Mouse (Mus musculus) frontal cortex, adult 2 months (tissue): ENCODE results near the gene Olfr235. TPM values are rescaled to one million over a fixed set of nuclear protein-coding genes. Genes with fewer than 3 reads are reported as not detected.
"Not testable (repeated sequence)": the region's sequence is repeated elsewhere in the genome, so short reads cannot be mapped to it uniquely, and the experiment has no call there.

Source experiments
- DNase-seq, 2 experiments: peaks; one replicate each; pipeline ENCODE4 v3.0.0; 2022; ENCODE audit warnings: low spot score in 1 of 2; ENCODE audit errors: extremely low spot score in 1 of 2
- polyA plus RNA-seq: library from polyadenylated mRNA; depleted of rRNA; stranded (reverse); fragments of >200 nt; gene quantifications from 2 replicates; pipeline ENCODE4 v1.2.3, GENCODE M21; 2012; rRNA removed

Gene Olfr235
- not detected in 2 replicates for polyA plus RNA-seq

- DNase-seq, result no peak
Measured at GRCm38 (mm10) chr19:12260732-12261131, at the start of gene Olfr235. Gene Olfr235 (plus strand): TSS chr19:12261032.

DNA sequence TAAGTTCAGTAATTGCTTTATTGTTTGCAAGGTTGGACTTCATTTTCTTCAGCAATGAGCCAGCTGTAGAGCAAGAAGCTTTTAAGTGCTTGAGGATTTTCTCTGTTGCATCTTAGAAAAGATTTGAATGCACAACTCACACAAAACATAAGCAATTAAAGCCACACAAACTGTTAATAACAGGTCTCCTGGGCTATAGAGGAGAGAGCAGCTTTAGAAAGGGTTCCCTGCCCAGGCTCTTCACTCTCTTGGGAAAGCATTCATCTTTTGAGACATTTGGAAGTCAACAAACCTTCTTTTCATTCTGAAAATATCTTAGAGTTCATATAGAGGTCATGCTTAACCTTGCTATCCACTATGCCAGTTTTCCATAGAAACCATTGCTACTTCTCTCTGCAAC is 28.3 kb upstream of the Olfr235 start, which contains the start of gene Olfr1432:
Gene Olfr1432, minus strand, starts transcription at position 101 of the 400 bp plus-strand sequence.
- not testable (repeated sequence) for DNase-seq

- no peak for DNase-seq
Measured at GRCm38 (mm10) chr19:12241559-12241958, 19.3 kb upstream of the Olfr235 start, which contains the start of gene Olfr262. Gene Olfr262 (minus strand): TSS chr19:12241659.

DNA sequence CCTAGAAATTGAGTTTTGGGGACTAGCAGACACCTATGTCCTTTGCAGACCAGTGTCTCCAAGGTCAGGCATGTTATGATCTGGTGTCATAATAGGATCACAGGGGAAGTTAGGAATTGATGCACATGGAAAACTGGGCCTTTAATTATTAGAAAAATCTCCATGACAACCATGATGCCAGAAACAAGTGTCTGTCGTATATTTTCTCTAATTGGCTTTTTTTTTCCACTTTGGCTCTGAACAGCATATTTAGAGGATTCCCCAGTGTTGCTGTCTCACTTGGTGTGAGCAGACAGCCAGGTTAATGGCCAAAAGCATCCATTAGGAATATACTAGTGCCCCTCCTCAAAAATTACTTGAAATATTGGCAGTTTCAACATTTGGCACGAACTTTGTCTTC is 18.7 kb downstream of the Olfr235 start, which contains the start of gene Olfr1434:
Gene Olfr1434, plus strand, starts transcription at position 301 of the 400 bp plus-strand sequence.
- no peak for DNase-seq

- DNase-seq, result peak; percentile 1 to 25
Measured at GRCm38 (mm10) chr19:12292979-12293378, 32.1 kb downstream of the Olfr235 start.

DNA sequence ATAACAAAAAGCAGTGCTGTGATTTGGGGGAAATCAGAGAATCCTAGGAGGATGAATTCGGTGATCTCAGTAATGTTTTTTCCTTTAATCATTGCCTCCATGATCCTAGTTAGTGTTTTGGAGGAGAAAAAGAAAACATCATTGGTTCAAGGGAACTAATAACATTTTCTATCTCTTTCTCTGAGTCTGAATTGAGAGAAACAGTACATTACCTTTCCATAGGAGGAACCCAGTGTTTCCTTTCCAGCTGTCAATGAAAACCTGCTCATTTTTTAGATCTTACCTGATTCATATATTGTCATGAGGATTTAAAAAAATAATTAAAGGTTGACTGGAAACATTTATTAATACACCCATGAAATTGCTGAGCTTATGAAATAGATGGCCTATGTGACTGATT is 38.2 kb downstream of the Olfr235 start, which contains the start of gene Olfr1436:
Gene Olfr1436, minus strand, starts transcription at position 101 of the 400 bp plus-strand sequence.
- not testable (repeated sequence) for DNase-seq

Other genes starting within 250 kb of the Olfr235 start
- gene Olfr1423, start 219.7 kb upstream of the Olfr235 start, polyA plus RNA-seq, result not detected in 2 replicates
- gene Olfr1424, start 198.3 kb upstream of the Olfr235 start, polyA plus RNA-seq, result not detected in 2 replicates
- not detected in 2 replicates for gene Olfr1425, start 183.3 kb upstream of the Olfr235 start, polyA plus RNA-seq
- gene Olfr1426, start 169.0 kb upstream of the Olfr235 start, polyA plus RNA-seq, result 0.06 TPM in 1 of 2 replicates, not detected in the other
- gene Olfr1427, start 157.7 kb upstream of the Olfr235 start, polyA plus RNA-seq, result 0.13 TPM in 1 of 2 replicates, not detected in the other
- gene Olfr1428, start 145.1 kb upstream of the Olfr235 start, polyA plus RNA-seq, result 0.38 TPM in 1 of 2 replicates, not detected in the other
- gene Olfr76, start 137.8 kb upstream of the Olfr235 start, polyA plus RNA-seq, result 0.06 TPM in 1 of 2 replicates, not detected in the other
- 0.06 TPM in 1 of 2 replicates, not detected in the other for gene Olfr1555-ps1, start 90.9 kb upstream of the Olfr235 start, polyA plus RNA-seq
- gene Olfr1431, start 60.4 kb upstream of the Olfr235 start, polyA plus RNA-seq, result not detected in 2 replicates
- gene Olfr1432, start 28.4 kb upstream of the Olfr235 start, polyA plus RNA-seq, result not detected in 2 replicates
- gene Olfr262, start 19.4 kb upstream of the Olfr235 start, polyA plus RNA-seq, result not detected in 2 replicates
- not detected in 2 replicates for gene Olfr1434, start 18.8 kb downstream of the Olfr235 start, polyA plus RNA-seq
- not detected in 2 replicates for gene Olfr1436, start 38.1 kb downstream of the Olfr235 start, polyA plus RNA-seq
- gene Olfr1437, start 64.1 kb downstream of the Olfr235 start, polyA plus RNA-seq, result not detected in 2 replicates
- not detected in 2 replicates for gene Olfr1438-ps1, start 74.9 kb downstream of the Olfr235 start, polyA plus RNA-seq
- not detected in 2 replicates for gene Olfr1440, start 126.2 kb downstream of the Olfr235 start, polyA plus RNA-seq
- not detected in 2 replicates for gene Olfr1441, start 156.4 kb downstream of the Olfr235 start, polyA plus RNA-seq
- gene Pfpl, start 166.9 kb downstream of the Olfr235 start, polyA plus RNA-seq, result not detected in 2 replicates
- gene Mpeg1, start 199.7 kb downstream of the Olfr235 start, polyA plus RNA-seq, result 8.7 and 12.4 TPM in 2 replicates
- 19.2 and 21.1 TPM in 2 replicates for gene Dtx4, start 240.4 kb downstream of the Olfr235 start, polyA plus RNA-seq